Mouse (Mus musculus): Measurements from ENCODE around the gene Dazl. TPM values are rescaled to one million over a fixed set of nuclear protein-coding genes. Genes with fewer than 3 reads are reported as not detected.

The Dazl gene
- polyA plus RNA-seq, 1 experiment from 2014 or later = 0.12 TPM

DNA sequence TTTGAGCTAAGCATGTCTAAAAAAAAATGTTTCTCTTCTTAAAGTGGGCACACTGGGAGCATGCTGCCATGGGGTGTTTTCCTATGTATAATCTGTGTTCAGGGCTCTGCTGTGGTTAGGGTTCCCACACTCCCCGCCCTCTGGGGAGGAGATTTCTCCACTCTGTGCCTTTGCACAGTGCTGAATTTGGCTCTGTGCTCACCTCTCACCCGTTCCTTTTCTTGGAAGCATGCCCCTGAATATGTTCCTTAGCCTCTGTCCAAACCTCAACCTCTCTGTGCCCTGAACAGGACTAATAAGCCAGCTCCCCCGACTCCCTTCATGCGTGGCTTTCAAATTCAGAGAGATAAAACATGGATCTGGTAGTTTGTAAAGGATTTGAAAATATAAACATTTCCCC is 63.9 kb downstream of the Dazl start:
- H3K4me2 ChIP-seq = no peak overlapping the region
- no peak overlapping the region for H3K4me3 ChIP-seq (replicated peaks)
- no peak overlapping the region for H3K9ac ChIP-seq
- 55% methylated on average over 4 of the region's 4 CpGs for WGBS
- H3K36me3 ChIP-seq = no peaks in the 10 kb centered on the region
- no peak overlapping the region for H3K27ac ChIP-seq
- no peaks in the 10 kb centered on the region for H3K4me1 ChIP-seq
- H3K9me3 ChIP-seq (replicated peaks) = no peaks in the 10 kb centered on the region
- ATAC-seq (replicated peaks; ENCODE audit: low FRiP score) = no peak
- no peaks in the 10 kb centered on the region for H3K27me3 ChIP-seq

Other genes starting within 250 kb of the Dazl start
- gene Rftn1, start 103.0 kb downstream of the Dazl start, polyA plus RNA-seq (2015; fragmentation: Nextera tagmentation; extraction: Ambion mirVana) = 12.7 and 14.7 TPM in 2 replicates
- gene Plcl2, start 215.8 kb upstream of the Dazl start, polyA plus RNA-seq (2015; fragmentation: Nextera tagmentation; extraction: Ambion mirVana) = 3.5 and 3.6 TPM in 2 replicates